Mouse (Mus musculus): ENCODE measurements around the gene Guca1a.

DNA sequence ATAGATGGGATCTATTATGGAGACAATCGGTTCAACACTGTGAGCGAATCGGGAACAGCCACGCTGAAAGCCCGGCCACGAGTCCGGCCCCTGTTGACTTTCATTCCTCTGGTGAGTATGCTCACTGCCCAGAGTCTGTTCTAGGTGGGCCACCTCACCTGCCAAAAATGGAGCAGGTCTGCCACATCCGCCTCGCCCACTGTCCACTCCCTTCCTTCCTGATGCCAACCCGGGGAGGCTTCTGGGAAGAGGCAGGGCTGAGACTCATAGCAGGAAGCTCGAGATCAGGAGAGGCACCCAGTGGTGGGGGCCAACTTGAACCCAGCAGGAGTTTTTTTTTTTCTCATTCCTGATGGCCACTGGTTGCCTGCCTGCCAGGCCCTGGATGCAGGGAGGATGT lies 46.2 kb upstream of the Guca1a start:
- TF ChIP-seq CTCF (conservative IDR thresholded peaks at IDR 0.05; ENCODE audit: low read length), result no peak
- no peak for TF ChIP-seq POU5F1 (IDR thresholded peaks at IDR 0.05; ENCODE audit: borderline replicate concordance, low read length)
- TF ChIP-seq NANOG (IDR thresholded peaks at IDR 0.05; ENCODE audit: borderline replicate concordance, low read length), result no peak
